Mouse (Mus musculus): ENCODE results near the gene Lyrm1. TPM values are rescaled to one million over a fixed set of nuclear protein-coding genes. Genes with fewer than 3 reads are reported as not detected.

The Lyrm1 gene
- polyA plus RNA-seq, 1 experiment from 2014 or later: 10.3 TPM

DNA sequence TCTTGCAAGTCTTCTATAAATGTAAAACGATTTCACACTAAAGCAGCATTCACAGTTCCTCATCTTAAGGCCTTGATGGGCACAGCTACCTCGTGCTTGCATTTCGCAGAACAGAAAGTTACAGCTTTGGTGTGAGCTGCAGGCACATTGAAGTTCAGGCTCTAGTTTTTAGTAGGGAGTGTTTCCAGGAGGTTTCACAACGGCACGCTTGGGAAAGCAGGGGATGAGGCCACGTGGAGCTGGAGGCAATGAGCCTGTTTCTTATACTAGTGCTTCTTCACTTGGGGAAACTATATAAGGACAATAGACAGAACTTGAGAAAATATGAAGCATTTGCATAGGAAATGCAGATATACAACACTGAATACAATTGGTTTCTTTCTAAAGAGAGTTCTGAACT, 101.4 kb downstream of the Lyrm1 start:
- TF ChIP-seq CTCF (IDR thresholded peaks at IDR 0.05): no peak
- ATAC-seq (no peak), DNase-seq (ENCODE audit: low read depth, low spot score) (no peak)
- CTCF ChIA-PET: no interaction called here
- H3K27me3 ChIP-seq: no peaks in the 10 kb centered on the region
- in situ Hi-C loops (cut with MboI; ENCODE audit: low pct_unique_long_range_greater_than_20kb): no loop called here
- POLR2A ChIA-PET: no interaction called here

Other genes with a start within 250 kb of the Lyrm1 start
- gene Acsm4, start 205.8 kb upstream of the Lyrm1 start, polyA plus RNA-seq (2021): not detected
- 43.7 TPM for gene Thumpd1, start 175.1 kb upstream of the Lyrm1 start, polyA plus RNA-seq (2021)
- 0.42 TPM for gene Acsm3, start 134.9 kb upstream of the Lyrm1 start, polyA plus RNA-seq (2021)
- gene Rexo5, start 101.9 kb upstream of the Lyrm1 start, polyA plus RNA-seq (2021): 11.0 TPM
- 8.9 TPM for gene Eri2, start 101.8 kb upstream of the Lyrm1 start, polyA plus RNA-seq (2021)
- gene Dcun1d3, start 437 bp downstream of the Lyrm1 start, polyA plus RNA-seq (2021): 10.2 TPM
- gene Dnah3, start 199.4 kb downstream of the Lyrm1 start, polyA plus RNA-seq (2021): not detected
- 14.3 TPM for gene Tmem159, start 206.5 kb downstream of the Lyrm1 start, polyA plus RNA-seq (2021)
- gene Zp2, start 249.4 kb downstream of the Lyrm1 start, polyA plus RNA-seq (2021): not detected